Mouse (Mus musculus): ENCODE results near the gene Leo1.
"Not testable (repeated sequence)": the region's sequence is repeated elsewhere in the genome, so short reads cannot be mapped to it uniquely, and the experiment has no call there.

The Leo1 gene

GRCm38 (mm10) chr9:75467581-75467980 is 26.3 kb downstream of the Leo1 start:
- DNase-seq (ENCODE audit: low read depth, low spot score): no peak

DNA sequence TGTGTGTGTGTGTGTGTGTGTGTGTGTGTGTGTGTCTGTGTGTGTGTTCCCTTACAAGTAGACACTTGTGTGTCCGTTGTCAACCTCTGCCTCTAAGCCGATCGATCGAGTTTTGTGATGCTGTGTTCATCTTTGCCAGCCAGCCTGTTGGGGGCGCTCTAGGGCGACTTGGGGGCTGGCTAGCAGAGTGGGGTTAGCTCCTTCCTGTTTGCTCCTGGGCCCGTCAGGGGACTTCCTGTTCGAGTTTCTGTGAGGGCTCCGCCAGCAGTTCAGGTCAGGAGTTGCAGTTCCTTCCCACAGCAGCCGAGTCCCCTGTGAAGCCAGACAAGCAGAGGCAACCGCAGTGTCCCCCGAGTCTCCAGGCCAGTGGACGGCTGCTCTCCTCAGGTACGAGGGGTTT is 27.0 kb downstream of the Leo1 start:
- no peak for DNase-seq (ENCODE audit: low read depth, low spot score)

- DNase-seq (ENCODE audit: low read depth, low spot score): no peak
Observed at GRCm38 (mm10) chr9:75477212-75477611, 35.9 kb downstream of the Leo1 start.

- no peak for DNase-seq (ENCODE audit: low read depth, low spot score)
Observed at GRCm38 (mm10) chr9:75479106-75479725, 37.9 kb downstream of the Leo1 start.

- DNase-seq (ENCODE audit: low read depth, low spot score): no peak
Observed at GRCm38 (mm10) chr9:75480536-75481075, 39.3 kb downstream of the Leo1 start.

- no peak for DNase-seq (ENCODE audit: low read depth, low spot score)
Observed at GRCm38 (mm10) chr9:75485231-75485630, 43.9 kb downstream of the Leo1 start.

- not testable (repeated sequence) for DNase-seq (ENCODE audit: low read depth, low spot score)
Observed at GRCm38 (mm10) chr9:75488255-75488654, 46.9 kb downstream of the Leo1 start.

- no peak for DNase-seq (ENCODE audit: low read depth, low spot score)
Observed at GRCm38 (mm10) chr9:75494407-75495005, 53.2 kb downstream of the Leo1 start.

- DNase-seq (ENCODE audit: low read depth, low spot score): no peak
Observed at GRCm38 (mm10) chr9:75495945-75496344, 54.6 kb downstream of the Leo1 start.

- no peak for DNase-seq (ENCODE audit: low read depth, low spot score)
Observed at GRCm38 (mm10) chr9:75498571-75498970, 57.2 kb downstream of the Leo1 start.

DNA sequence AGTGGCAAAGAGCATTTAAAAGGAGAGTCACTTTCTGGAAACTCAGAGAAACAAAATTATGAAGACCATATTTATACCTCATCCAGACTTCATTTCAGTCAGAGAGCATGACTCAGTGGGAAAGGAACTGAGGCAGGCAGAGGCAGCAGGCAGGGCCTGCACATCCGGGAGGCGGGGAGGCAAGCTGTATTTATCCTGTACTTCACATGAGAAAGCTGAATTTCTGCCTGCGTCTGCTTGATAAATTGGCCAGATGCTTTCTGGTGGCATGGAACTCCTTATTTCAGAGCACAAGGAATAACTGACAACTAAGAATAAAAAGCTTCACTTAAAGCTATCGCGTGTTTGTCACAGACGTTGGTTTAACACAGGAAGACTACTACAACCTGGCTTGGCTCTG is 63.0 kb downstream of the Leo1 start:
- DNase-seq (ENCODE audit: low read depth, low spot score): no peak

- DNase-seq (ENCODE audit: low read depth, low spot score): no peak
Observed at GRCm38 (mm10) chr9:75511236-75511939, 70.1 kb downstream of the Leo1 start.

GRCm38 (mm10) chr9:75515464-75516113 is 74.3 kb downstream of the Leo1 start:
- peak; percentile 27 for DNase-seq (ENCODE audit: low read depth, low spot score)

Measured in c-Kit-negative CD71-positive TER-119-positive erythroid progenitor cells, embryonic 14.5 days (primary cell).